Mouse (Mus musculus): ENCODE measurements at regions not wholly inside any gene's neighbourhood (a gene's known extent, or its start where the extent isn't known, plus 50 kb on each side); places are given as distances from the start of the nearest gene placed in this dataset.

DNA sequence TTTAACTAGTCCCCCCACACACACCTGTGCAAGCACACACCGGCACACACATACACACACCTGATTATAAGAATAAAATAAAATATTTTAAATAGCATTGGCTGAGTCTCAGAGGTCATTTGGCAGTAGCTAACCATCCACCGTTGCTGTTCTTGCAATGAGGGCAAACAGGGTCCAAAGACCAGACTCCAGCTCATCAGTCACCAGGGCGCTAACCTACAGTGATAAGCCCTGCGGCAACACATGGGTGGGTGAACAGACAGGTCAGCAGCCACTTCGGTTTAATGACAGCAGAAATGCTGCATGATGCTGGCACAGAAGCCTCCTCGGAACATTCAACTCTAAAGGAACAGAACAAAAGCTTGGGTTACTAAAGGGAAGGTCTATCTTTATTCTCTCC lies 54.9 kb downstream of the Tas2r134 start:
- ATAC-seq (peak; percentile 98), DNase-seq (peak; percentile 46)
- no peaks in the 10 kb centered on the region for H3K27me3 ChIP-seq (ENCODE audit: insufficient read depth, low read length)
- no peaks in the 10 kb centered on the region for H3K36me3 ChIP-seq (replicated peaks; ENCODE audit: insufficient read depth, low read length)
- H3K4me2 ChIP-seq (ENCODE audit: low read depth, low read length) = no peak overlapping the region
- WGBS (ENCODE audit: insufficient replicate concordance) = 62% methylated on average over 6 of the region's 6 CpGs
- TF ChIP-seq EP300 (IDR thresholded peaks at IDR 0.05; ENCODE audit: low read depth) (peak; percentile 59), CTCF (IDR thresholded peaks at IDR 0.05; ENCODE audit: low read depth) (no peak)
- no peak overlapping the region for H3K4me3 ChIP-seq (ENCODE audit: low read depth, low read length)
- H3K9ac ChIP-seq (replicated peaks) = no peak overlapping the region
- peak overlapping the region; percentile 85 for H3K27ac ChIP-seq (ENCODE audit: low read depth)
- H3K4me1 ChIP-seq (ENCODE audit: insufficient read depth) = no peaks in the 10 kb centered on the region
- H3K9me3 ChIP-seq (ENCODE audit: low read length) = no peaks in the 10 kb centered on the region

DNA sequence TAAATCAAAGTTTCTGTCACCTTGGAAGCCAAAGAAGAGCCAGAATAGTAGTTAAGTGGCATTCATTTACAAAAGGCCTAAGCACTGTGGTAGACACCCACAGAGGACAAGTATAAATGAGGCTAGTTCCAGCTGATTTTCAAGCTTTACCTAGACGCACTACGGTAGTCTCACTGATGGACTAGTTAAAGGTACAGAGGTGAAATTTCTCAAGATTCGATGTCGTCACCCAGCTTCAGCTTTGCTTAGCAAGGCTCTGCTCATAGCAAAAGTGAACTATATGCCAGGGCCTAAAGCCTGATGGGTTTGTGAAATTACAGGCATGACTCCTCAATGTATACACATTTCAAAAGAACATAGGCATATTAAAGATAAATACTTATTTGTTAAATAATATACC lies 55.4 kb downstream of the Tas2r134 start:
- H3K27ac ChIP-seq (ENCODE audit: low read depth) = peak overlapping the region; percentile 85
- ATAC-seq (peak; percentile 86), DNase-seq (no peak)
- H3K4me1 ChIP-seq (ENCODE audit: insufficient read depth) = no peaks in the 10 kb centered on the region
- TF ChIP-seq CTCF (IDR thresholded peaks at IDR 0.05; ENCODE audit: low read depth) (no peak), EP300 (IDR thresholded peaks at IDR 0.05; ENCODE audit: low read depth) (no peak)
- no peak overlapping the region for H3K4me3 ChIP-seq (ENCODE audit: low read depth, low read length)
- H3K36me3 ChIP-seq (replicated peaks; ENCODE audit: insufficient read depth, low read length) = no peaks in the 10 kb centered on the region
- 62% methylated on average over 4 of the region's 4 CpGs for WGBS (ENCODE audit: insufficient replicate concordance)
- no peak overlapping the region for H3K9ac ChIP-seq (replicated peaks)
- no peaks in the 10 kb centered on the region for H3K9me3 ChIP-seq (ENCODE audit: low read length)
- H3K27me3 ChIP-seq (ENCODE audit: insufficient read depth, low read length) = no peaks in the 10 kb centered on the region
- no peak overlapping the region for H3K4me2 ChIP-seq (ENCODE audit: low read depth, low read length)

DNA sequence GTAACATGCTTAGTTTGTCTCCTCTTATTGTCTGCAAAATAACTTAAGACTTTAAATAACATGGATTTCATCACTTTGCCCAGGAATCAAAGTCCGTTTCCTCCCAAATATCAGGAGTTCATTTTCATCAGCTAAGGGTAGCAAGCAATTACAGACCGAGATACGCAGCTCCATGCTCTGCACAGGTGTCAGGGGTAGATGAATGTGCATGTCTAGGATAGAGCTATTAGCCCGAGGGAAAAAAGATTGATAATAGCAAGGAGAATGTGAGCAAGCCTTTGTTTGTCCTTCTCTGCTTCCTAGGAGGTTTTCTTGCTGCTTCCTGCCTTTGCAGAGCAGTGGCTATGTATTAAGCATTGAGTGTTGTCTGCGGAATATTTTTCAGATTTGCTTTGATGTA lies 77.8 kb downstream of the Tas2r134 start:
- Histone ChIP-seq H3K4me1 (ENCODE audit: insufficient read depth) (no peaks in the 10 kb centered on the region), H3K4me2 (ENCODE audit: low read depth, low read length) (no peak overlapping the region), H3K27ac (ENCODE audit: low read depth) (no peak overlapping the region), H3K9me3 (ENCODE audit: low read length) (no peaks in the 10 kb centered on the region), H3K27me3 (ENCODE audit: insufficient read depth, low read length) (no peaks in the 10 kb centered on the region), H3K4me3 (ENCODE audit: low read depth, low read length) (no peak overlapping the region), H3K36me3 (replicated peaks; ENCODE audit: insufficient read depth, low read length) (no peaks in the 10 kb centered on the region), H3K9ac (replicated peaks) (no peak overlapping the region)
- no peak for TF ChIP-seq EP300 (IDR thresholded peaks at IDR 0.05; ENCODE audit: low read depth)
- no peak for TF ChIP-seq CTCF (IDR thresholded peaks at IDR 0.05; ENCODE audit: low read depth)
- WGBS (ENCODE audit: insufficient replicate concordance) = 62% methylated on average over 5 of the region's 5 CpGs
- DNase-seq = no peak
- ATAC-seq = no peak

DNA sequence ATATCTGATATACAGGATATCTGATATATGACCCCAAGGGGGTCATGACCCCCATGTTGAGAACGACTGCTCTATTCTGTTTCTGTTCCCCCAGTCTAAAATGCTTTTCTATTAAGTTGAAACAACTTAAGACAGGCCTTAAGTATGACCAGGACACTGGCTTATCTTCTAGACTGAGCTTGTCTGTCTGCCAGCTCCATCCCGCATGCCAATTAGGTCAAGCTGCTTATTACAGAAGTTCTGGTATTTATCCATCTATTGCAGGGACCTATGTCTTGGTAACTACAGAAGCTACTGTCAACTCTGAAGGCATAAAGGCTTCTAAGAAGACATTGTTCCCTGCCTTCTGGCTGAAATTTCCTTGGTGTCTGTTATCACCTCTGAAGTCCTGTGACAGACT lies 81.4 kb downstream of the Tas2r134 start:
- Histone ChIP-seq H3K4me2 (ENCODE audit: low read depth, low read length) (no peak overlapping the region), H3K9me3 (ENCODE audit: low read length) (no peaks in the 10 kb centered on the region), H3K9ac (replicated peaks) (no peak overlapping the region), H3K27ac (ENCODE audit: low read depth) (no peak overlapping the region), H3K27me3 (ENCODE audit: insufficient read depth, low read length) (no peaks in the 10 kb centered on the region), H3K36me3 (replicated peaks; ENCODE audit: insufficient read depth, low read length) (no peaks in the 10 kb centered on the region), H3K4me3 (ENCODE audit: low read depth, low read length) (no peak overlapping the region), H3K4me1 (ENCODE audit: insufficient read depth) (no peaks in the 10 kb centered on the region)
- ATAC-seq (no peak), DNase-seq (no peak)
- WGBS (ENCODE audit: insufficient replicate concordance) = 72% methylated on average over 2 of the region's 2 CpGs
- TF ChIP-seq EP300 (IDR thresholded peaks at IDR 0.05; ENCODE audit: low read depth) (no peak), CTCF (IDR thresholded peaks at IDR 0.05; ENCODE audit: low read depth) (no peak)

DNA sequence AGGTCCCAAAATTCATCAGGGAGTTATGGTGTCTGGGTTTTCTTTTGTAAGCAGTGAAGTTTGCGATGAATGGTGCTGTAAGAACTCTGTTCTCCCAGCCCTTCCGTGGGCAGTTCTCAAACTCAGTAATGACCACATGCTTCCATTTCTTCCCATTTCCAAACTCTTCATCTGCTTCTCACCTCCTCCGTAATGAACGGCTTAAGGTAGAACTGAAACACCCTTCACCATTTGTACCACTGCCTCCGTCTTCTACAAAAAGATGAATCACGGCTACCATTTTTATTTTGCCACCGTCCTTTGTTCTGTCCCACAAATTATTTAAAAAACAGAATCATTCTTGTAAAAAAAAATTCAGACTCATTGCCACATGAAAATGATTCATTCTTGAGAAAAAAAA lies 85.3 kb downstream of the Tas2r134 start:
- WGBS (ENCODE audit: insufficient replicate concordance) = 86% methylated on average over 7 of the region's 7 CpGs
- H3K36me3 ChIP-seq (replicated peaks; ENCODE audit: insufficient read depth, low read length) = no peaks in the 10 kb centered on the region
- H3K4me3 ChIP-seq (ENCODE audit: low read depth, low read length) = no peak overlapping the region
- no peaks in the 10 kb centered on the region for H3K9me3 ChIP-seq (ENCODE audit: low read length)
- no peak for TF ChIP-seq EP300 (IDR thresholded peaks at IDR 0.05; ENCODE audit: low read depth)
- no peak for TF ChIP-seq CTCF (IDR thresholded peaks at IDR 0.05; ENCODE audit: low read depth)
- H3K27me3 ChIP-seq (ENCODE audit: insufficient read depth, low read length) = no peaks in the 10 kb centered on the region
- H3K9ac ChIP-seq (replicated peaks) = no peak overlapping the region
- DNase-seq = no peak
- no peak overlapping the region for H3K4me2 ChIP-seq (ENCODE audit: low read depth, low read length)
- H3K4me1 ChIP-seq (ENCODE audit: insufficient read depth) = no peaks in the 10 kb centered on the region
- no peak for ATAC-seq
- H3K27ac ChIP-seq (ENCODE audit: low read depth) = no peak overlapping the region

DNA sequence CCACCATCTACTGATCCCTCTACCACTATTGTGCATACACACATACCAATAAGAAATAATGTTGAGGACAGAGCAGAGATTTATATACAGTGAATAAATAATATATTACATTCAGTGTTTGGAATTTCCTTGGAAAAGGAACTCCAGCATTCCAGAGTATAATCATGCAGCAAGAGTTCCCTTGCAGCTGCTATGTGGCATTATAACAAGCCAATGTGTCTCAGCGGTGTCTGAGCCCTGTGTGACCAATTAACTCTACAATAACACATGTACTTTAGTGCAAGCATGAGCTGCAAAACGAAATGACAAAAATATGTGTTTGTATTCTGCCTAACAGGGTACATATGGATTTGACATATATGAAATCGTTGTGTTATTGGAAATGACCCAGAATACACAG lies 103.5 kb downstream of the Tas2r134 start:
- Histone ChIP-seq H3K4me1 (ENCODE audit: insufficient read depth) (no peaks in the 10 kb centered on the region), H3K27ac (ENCODE audit: low read depth) (no peak overlapping the region), H3K36me3 (replicated peaks; ENCODE audit: insufficient read depth, low read length) (no peaks in the 10 kb centered on the region), H3K9me3 (ENCODE audit: low read length) (no peaks in the 10 kb centered on the region), H3K27me3 (ENCODE audit: insufficient read depth, low read length) (no peaks in the 10 kb centered on the region), H3K9ac (replicated peaks) (no peak overlapping the region), H3K4me3 (ENCODE audit: low read depth, low read length) (no peak overlapping the region), H3K4me2 (ENCODE audit: low read depth, low read length) (no peak overlapping the region)
- 60% methylated on average over 3 of the region's 3 CpGs for WGBS (ENCODE audit: insufficient replicate concordance)
- TF ChIP-seq EP300 (IDR thresholded peaks at IDR 0.05; ENCODE audit: low read depth) (no peak), CTCF (IDR thresholded peaks at IDR 0.05; ENCODE audit: low read depth) (no peak)
- ATAC-seq (no peak), DNase-seq (no peak)

- DNase-seq (no peak), ATAC-seq (no peak)
- Histone ChIP-seq H3K4me2 (ENCODE audit: low read depth, low read length) (no peak overlapping the region), H3K4me1 (ENCODE audit: insufficient read depth) (no peaks in the 10 kb centered on the region), H3K27me3 (ENCODE audit: insufficient read depth, low read length) (no peaks in the 10 kb centered on the region), H3K36me3 (replicated peaks; ENCODE audit: insufficient read depth, low read length) (no peaks in the 10 kb centered on the region), H3K9ac (replicated peaks) (no peak overlapping the region), H3K4me3 (ENCODE audit: low read depth, low read length) (no peak overlapping the region), H3K9me3 (ENCODE audit: low read length) (no peaks in the 10 kb centered on the region), H3K27ac (ENCODE audit: low read depth) (no peak overlapping the region)
- TF ChIP-seq CTCF (IDR thresholded peaks at IDR 0.05; ENCODE audit: low read depth) = no peak
- no peak for TF ChIP-seq EP300 (IDR thresholded peaks at IDR 0.05; ENCODE audit: low read depth)
- WGBS (ENCODE audit: insufficient replicate concordance) = 65% methylated on average over 4 of the region's 4 CpGs
These were observed 104.4 kb downstream of the Tas2r134 start for GRCm38 (mm10) chr2:51731703-51732102.

Data from liver, postnatal 0 days (tissue).